Mouse (Mus musculus): ENCODE results near the gene Pip5k1b.

GRCm38 (mm10) chr19:24314676-24315075 lies 241.0 kb downstream of the Pip5k1b start:
- TF ChIP-seq CTCF (IDR thresholded peaks at IDR 0.05; ENCODE audit: borderline replicate concordance, insufficient read depth, low read length) (no peak), POLR2A (IDR thresholded peaks at IDR 0.05; ENCODE audit: low read depth, low read length) (no peak)
